Mouse (Mus musculus): ENCODE measurements around the gene Tusc2.

Tusc2 gene

DNA sequence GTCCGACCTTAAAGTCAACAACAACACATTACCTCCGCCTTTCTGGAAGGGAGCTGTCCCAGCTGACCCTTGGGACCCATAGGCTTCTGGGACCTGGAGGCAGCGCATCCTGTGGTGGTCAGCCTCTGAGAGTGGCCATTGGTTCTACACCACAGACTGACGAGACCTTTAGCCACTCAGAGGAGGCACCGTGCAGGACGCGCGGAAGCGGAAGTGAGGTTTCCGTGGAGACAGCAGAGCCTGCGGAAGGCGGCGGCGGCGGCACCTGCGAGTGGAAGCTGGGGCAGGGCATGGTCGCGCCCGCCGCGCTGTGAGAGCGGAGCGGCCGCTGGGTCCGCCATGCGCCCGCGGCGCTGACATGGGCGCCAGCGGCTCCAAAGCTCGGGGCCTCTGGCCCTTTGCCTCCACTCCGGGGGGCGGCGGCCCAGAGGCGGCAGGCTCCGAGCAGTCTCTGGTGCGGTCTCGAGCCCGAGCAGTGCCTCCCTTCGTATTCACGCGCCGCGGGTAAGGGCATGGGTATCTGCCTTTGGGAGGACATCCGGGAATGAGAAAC is at the start of gene Tusc2:
Gene Tusc2, plus strand, starts transcription at position 227 of the 553 bp plus-strand sequence.
- peak; percentile 96 for DNase-seq

DNA sequence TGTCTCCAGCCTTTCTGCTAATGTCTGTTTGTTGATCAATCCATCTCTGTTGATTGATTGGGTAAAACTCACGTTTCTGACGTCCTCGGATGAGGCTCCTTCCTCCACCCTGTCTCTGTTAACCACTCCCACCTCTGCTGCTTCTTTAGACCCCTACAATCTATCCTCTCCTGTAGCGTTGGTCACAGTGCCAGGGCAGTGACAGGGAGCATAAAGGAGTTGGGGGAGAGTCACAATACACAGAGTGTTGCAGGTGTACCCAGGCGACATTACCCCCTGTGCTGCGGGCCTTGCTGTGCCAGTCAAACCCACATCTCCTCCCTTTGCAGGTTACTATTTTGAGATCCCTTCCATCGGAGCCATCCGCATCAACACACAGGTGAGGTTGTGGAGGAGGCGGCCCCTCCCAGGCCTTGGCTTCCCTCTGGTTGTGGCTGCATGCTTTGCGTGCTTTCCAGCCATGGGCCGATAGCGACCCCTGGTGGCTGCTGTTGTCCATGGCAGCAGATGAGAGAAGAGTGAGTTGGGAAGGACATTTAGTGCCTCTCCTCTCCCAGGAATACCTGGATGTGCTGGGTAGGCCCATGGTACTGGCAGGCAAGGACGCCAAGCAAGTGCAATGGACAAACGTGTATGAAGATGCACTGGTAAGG is 48.6 kb upstream of the Tusc2 start:
- DNase-seq = peak; percentile 92

DNA sequence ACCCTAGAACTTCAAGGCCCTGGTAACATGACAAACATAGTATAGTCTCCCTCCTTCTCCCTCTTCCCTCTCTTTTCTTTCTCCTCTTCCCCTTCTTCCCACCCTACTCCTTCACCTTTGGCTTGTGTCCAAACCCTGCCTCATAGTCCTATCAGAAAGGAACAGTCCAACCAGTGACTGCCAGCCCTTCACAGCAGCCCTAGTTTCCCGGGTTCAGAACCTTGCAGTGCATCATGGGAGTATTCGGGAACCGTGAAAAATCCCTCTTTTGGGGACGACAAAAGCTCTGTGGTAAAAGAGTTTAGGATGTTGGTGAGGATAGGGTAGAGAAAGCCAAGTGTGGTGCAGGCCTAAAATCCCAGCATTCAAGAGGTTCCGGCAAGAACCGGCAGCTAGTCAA is 42.7 kb upstream of the Tusc2 start:
- DNase-seq = no peak

- DNase-seq = no peak
Measured at GRCm38 (mm10) chr9:107521190-107521589, 41.9 kb upstream of the Tusc2 start.

- no peak for DNase-seq
Measured at GRCm38 (mm10) chr9:107521711-107522399, 41.2 kb upstream of the Tusc2 start.

DNA sequence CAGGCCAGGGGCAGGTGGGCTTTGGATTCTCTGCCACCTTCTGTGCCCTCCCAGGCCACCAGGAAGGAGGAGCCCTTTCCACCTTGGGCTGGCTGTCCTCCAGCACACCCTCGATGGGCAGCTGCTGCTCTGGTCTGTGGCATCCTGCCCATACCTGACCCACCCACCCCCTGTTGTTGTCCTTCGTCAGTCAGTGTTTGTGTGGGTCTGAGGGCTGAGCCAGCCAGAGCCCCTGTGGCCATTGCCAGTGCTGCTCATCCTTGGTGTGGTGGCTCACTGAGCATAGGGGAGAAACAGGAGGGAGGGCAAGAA is 40.7 kb upstream of the Tusc2 start:
- no peak for DNase-seq

GRCm38 (mm10) chr9:107526198-107527026 is 36.6 kb upstream of the Tusc2 start:
- peak; percentile 90 for DNase-seq

GRCm38 (mm10) chr9:107533791-107534407 is 29.2 kb upstream of the Tusc2 start, which contains the start of gene Tmem115:
TSS of gene Tmem115 (plus strand) at chr9:107533945.
- DNase-seq = peak; percentile 95

DNA sequence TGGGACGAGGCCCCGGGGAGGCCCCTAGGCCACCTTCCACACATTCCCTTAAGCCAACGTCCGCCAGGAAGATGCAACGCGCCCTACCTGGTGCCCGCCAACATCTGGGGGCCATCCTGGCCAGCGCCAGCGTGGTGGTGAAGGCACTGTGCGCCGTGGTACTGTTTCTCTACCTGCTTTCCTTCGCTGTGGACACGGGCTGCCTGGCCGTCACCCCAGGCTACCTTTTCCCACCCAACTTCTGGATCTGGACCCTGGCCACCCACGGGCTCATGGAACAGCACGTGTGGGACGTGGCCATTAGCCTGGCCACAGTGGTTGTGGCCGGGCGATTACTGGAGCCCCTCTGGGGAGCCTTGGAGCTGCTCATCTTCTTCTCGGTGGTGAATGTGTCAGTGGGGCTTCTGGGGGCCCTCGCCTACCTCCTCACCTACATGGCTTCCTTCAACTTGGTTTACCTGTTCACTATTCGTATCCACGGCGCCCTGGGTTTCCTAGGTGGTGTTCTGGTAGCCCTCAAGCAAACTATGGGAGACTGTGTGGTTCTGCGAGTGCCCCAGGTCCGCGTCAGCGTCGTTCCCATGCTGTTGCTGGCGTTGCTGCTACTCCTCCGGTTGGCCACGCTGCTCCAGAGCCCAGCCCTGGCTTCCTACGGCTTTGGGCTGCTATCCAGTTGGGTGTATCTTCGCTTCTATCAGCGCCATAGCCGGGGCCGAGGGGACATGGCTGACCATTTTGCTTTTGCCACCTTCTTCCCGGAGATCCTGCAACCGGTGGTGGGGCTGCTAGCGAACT is 28.4 kb upstream of the Tusc2 start:
- DNase-seq = peak; percentile 60

DNA sequence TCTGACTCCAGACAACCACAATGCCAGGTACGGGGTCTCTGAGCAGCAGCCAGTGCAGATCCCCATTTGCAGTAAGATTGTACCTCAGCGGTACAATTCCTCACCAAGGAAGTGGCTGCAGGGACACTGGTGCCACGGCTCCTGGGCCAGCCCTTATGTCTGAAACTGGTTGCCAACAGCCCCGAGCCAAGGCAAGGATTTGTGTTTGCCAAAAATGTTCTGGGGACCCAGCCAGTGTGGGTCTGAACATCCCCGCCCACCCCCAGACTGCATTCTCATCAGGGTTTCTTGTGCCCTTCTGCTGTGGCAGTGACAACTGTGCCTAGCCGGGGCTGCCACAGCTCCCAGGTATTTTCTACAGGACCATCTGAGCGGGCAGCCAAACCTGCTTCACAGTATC is 24.8 kb upstream of the Tusc2 start:
- no peak for DNase-seq

GRCm38 (mm10) chr9:107538711-107539110 is 24.3 kb upstream of the Tusc2 start:
- DNase-seq = no peak

DNA sequence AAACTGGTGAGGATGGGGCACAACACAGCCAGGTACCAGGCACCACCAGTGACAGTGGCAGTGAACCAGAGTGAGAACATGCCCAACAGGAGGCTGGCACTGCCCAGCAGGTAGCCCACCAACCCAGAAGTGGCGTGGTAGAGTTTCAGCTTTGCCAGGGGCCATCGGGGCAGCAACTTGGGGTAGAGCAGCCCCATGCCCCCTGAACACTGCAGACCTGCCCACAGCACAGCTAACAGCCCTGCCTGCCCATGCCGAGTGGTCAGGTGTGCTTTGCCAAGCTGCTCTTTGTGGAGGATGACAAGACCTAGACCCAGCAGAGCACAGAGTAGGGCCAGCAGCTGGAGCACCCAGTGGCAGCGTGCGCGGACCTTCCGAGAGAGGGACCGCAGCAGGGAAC is 23.1 kb upstream of the Tusc2 start:
- DNase-seq = no peak

DNA sequence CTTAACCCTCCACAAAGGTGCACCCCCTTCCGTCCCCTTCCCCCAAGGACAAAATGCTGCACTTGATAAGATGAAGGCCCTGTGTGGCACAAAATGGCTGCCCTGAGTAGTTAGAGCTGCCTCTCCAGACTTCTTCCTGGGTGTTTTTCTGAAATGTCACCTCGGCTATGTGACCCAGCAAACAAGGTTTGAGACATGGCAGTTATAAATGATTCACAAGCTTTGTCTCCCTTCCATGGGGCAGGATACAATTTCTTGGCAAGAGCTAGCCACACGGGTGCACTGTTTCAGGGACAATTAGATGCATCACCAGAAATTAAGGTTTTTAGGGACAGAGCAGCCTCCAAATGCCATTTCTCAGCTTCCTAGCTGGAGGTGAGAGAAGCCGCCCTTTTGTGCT is 22.6 kb upstream of the Tusc2 start:
- no peak for DNase-seq

DNA sequence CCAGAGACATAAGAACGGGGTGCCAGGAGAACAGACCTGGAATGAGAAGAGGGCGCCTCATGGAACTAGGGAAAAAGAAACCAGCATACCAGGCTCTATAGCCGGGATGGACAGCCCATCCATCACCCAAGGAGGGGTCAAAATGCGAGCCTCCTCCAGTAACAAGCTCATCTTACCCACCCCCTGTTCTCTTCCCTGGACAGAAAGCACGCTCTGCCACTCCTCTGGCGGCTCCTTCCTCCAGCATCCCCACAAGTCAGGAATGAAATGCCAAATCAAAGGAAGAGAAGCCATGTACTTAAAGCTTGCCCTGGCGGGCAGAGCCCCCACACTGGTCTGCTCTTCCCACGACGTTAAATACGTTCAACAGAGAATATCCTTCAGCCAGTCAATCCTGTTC is 22.1 kb upstream of the Tusc2 start:
- DNase-seq = no peak

GRCm38 (mm10) chr9:107541474-107542351 is 21.3 kb upstream of the Tusc2 start, which contains the start of the genes Cyb561d2 and Nprl2:
TSS of gene Cyb561d2 (minus strand) at chr9:107542193.
TSS of gene Nprl2 (plus strand) at chr9:107542226.
- peak; percentile 96 for DNase-seq

DNA sequence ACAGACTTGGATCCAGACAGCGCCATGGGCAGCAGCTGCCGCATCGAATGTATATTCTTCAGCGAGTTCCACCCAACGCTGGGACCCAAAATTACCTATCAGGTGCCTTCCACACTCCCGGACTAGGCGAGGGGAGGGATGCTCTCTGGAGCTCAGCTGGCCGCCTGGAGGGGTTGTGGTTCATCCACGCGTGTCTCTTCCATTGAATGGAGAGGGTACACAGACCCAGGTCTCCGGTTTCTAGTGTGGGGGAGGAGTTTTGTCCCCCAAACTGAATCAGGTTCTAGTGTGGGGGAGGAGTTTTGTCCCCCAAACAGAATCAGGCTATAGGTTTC is 20.7 kb upstream of the Tusc2 start:
- no peak for DNase-seq

- DNase-seq = no peak
Measured at GRCm38 (mm10) chr9:107542721-107543120, 20.3 kb upstream of the Tusc2 start.

DNA sequence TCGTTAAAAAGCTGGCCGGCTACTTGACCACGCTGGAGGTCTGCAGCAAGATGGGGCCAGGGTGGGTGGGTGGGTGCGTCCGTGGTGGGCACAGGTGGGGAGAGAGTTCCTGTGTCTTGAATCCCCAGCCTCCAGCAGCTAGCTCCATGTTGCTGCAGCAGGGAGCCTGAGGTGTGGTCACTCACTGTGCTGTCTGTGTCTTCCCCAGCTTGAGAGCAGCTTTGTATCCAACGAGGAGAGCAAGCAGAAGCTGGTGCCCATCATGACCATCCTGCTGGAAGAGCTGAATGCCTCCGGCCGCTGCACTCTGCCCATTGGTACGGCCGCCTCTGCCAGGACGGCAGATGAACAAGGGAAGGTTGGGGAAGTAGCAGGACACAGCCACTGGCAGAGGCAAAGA is 19.8 kb upstream of the Tusc2 start:
- no peak for DNase-seq

DNA sequence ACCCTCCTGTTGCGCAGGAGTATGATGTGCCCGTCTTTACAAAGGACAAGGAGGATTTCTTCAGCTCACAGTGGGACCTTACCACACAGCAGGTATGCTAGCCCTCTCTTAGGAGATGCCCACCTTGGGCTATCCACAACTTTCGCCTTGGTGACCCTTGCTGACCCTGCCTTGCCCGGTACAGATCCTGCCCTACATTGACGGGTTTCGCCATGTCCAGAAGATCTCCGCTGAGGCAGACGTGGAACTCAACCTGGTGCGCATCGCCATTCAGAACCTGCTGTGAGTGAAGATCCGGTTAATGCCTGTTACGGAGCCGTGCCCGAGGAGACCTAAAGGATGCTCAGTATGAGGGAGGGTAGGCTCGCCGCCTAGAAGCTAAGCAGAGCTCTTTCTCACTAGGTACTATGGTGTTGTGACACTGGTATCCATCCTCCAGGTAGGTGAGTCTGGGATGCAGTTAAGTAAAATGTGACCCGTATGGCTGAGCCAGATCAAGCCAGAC is 18.8 kb upstream of the Tusc2 start:
- no peak for DNase-seq

GRCm38 (mm10) chr9:107544729-107545128 is 18.3 kb upstream of the Tusc2 start:
- no peak for DNase-seq

GRCm38 (mm10) chr9:107545199-107545598 is 17.9 kb upstream of the Tusc2 start:
- DNase-seq = no peak
